Mouse (Mus musculus) kidney, adult 2 months (tissue): ENCODE results near the gene Il10rb. TPM values are rescaled to one million over a fixed set of nuclear protein-coding genes. Genes with fewer than 3 reads are reported as not detected.

Experiments used
- DNase-seq: peaks from one replicate; pipeline ENCODE4 v3.0.0; 2021
- H3K27ac ChIP-seq: fragments of 200-500 bp; 2 replicates; pipeline ENCODE4 v1.5.1; 2012; ENCODE audit warnings: low read depth, low read length, control low read depth, inconsistent platforms; ENCODE audit not compliant: insufficient read depth
- H3K27me3 ChIP-seq: fragments of 200-500 bp; replicated peaks from 2 replicates; pipeline ENCODE4 v1.6.1; 2012; ENCODE audit warnings: mild to moderate bottlenecking, moderate library complexity, low read length, inconsistent platforms; ENCODE audit not compliant: control insufficient read depth, insufficient read depth
- H3K36me3 ChIP-seq: fragments of 200-500 bp; 2 replicates; pipeline ENCODE4 v1.6.1; 2012; ENCODE audit warnings: mild to moderate bottlenecking, moderate library complexity, low read length, inconsistent platforms; ENCODE audit not compliant: control insufficient read depth, insufficient read depth
- H3K4me1 ChIP-seq: fragments of 200-500 bp; 2 replicates; pipeline ENCODE4 v1.6.1; 2011; ENCODE audit warnings: low read length; ENCODE audit not compliant: control insufficient read depth, insufficient read depth
- H3K4me3 ChIP-seq: fragments of 200-500 bp; 2 replicates; pipeline ENCODE4 v1.5.1; 2011; ENCODE audit warnings: mild to moderate bottlenecking, low read depth, low read length, control low read depth; ENCODE audit not compliant: insufficient read depth
- CTCF ChIP-seq: fragments of 200-500 bp; conservative IDR thresholded peaks from 2 replicates; pipeline ENCODE4 v1.5.1; 2011; ENCODE audit warnings: low read depth, mild to moderate bottlenecking, control low read depth, low read length, moderate library complexity, mixed read lengths; ENCODE audit not compliant: insufficient read depth, insufficient read length
- POLR2A ChIP-seq: fragments of 200-500 bp; IDR thresholded peaks from one replicate; pipeline ENCODE4 v1.6.1; 2011; ENCODE audit warnings: low read depth, low read length, control low read depth
- WGBS: fragments of 180-500 bp; shearing (Covaris S2); methylation state at CpG from one replicate; pipeline ENCODE4 v1.1.7; 2018; 5-methylcytosine and 5-hydroxymethylcytosine counted together
- polyA plus RNA-seq: library from polyadenylated mRNA; depleted of rRNA; stranded (reverse); fragments of >200 nt; gene quantifications from 2 replicates; pipeline ENCODE4 v1.2.3, GENCODE M21; 2012

Il10rb gene
- polyA plus RNA-seq, 1 experiment = 66.0 TPM

GRCm38 (mm10) chr16:91404187-91404586, 1.8 kb upstream of the Il10rb start:
- TF ChIP-seq POLR2A (no peak), CTCF (no peak)
- Histone ChIP-seq H3K4me1 (peaks cover 7% of the 10 kb centered on the region; the same call in 1 of the 2 replicates), H3K36me3 (no peaks in the 10 kb centered on the region), H3K27ac (no peak overlapping the region), H3K27me3 (no peaks in the 10 kb centered on the region), H3K4me3 (no peak overlapping the region)
- no peak for DNase-seq
- WGBS = 84% methylated on average over 8 of the region's 8 CpGs

- 51% methylated on average over 10 of the region's 10 CpGs for WGBS
- DNase-seq = no peak
- H3K27ac ChIP-seq = peak overlapping the region; percentile 10; the same call in 1 of the 2 replicates
- TF ChIP-seq POLR2A = no peak
- TF ChIP-seq CTCF = no peak
- no peaks in the 10 kb centered on the region for H3K36me3 ChIP-seq
- H3K4me1 ChIP-seq = peaks cover 7% of the 10 kb centered on the region; the same call in 1 of the 2 replicates
- H3K4me3 ChIP-seq = no peak overlapping the region
- H3K27me3 ChIP-seq = no peaks in the 10 kb centered on the region
Measured at GRCm38 (mm10) chr16:91404828-91405577, 961 bp upstream of the Il10rb start.

DNA sequence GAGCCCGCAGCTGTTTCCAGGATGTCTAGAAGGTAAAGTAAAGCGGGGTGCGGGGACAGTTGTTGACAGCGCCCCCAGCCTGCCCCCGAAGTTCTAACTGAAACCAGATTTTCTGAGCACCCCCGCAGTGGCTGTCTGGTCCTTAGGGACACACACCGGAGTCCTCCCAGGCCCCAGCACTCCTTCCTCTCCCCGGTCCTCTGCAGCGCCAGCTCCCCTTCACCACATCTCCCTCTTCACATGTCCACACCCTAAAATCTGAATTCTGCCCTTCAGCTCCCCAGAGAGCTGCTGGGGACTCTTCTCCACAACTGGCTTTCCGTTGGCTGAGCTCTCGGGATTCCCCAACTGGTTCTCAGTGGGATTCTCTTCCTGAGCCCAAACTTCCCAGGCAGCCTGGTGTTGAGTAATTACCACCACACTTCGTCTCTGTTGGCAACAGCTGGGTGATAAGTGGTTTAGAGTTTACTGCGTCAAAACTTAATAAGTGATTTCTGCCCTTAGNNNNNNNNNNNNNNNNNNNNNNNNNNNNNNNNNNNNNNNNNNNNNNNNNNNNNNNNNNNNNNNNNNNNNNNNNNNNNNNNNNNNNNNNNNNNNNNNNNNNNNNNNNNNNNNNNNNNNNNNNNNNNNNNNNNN, 739 bp downstream of the Il10rb start:
- TF ChIP-seq CTCF = no peak
- 4% methylated on average over 13 of the region's 13 CpGs for WGBS
- DNase-seq = peak; percentile 69
- H3K4me1 ChIP-seq = peaks cover 7% of the 10 kb centered on the region
- peak overlapping the region; percentile 70 for H3K27ac ChIP-seq
- H3K27me3 ChIP-seq = no peaks in the 10 kb centered on the region
- H3K4me3 ChIP-seq = peak overlapping the region; percentile 65
- no peaks in the 10 kb centered on the region for H3K36me3 ChIP-seq

DNA sequence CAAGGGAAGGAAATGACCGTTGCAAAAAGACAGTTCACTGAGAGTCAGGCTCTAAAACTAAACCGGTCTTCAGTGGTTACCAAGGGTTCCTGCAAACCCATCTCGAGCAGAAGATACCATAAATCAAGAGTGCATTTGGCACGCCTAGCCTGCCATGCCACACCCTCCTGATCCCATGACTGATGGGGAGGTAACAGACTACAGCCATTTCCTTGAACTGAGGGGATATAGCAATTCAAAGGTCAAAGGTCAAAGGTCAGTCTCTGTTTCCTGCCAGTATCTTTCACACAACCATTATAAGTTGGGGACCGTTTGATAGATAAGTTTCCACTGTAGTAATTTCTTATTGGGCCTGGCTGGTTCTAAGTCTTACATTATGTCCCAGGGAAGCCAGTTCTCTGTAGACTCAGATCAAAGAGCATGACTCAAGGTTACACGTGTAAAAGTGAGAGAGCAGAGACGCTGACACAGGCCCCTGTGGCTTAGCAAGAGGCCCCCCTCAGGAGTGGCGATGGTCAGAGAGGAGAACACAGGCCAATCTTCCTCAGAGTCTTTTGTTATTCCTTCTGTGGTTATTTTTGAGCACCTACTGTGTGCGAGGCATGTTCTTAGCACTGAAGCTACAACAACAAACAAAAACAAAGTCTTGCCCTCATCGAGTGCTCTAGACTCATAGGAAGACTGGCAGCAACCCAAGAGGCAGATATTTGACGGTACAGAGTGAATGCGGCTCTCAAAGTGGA, 7.3 kb downstream of the Il10rb start:
- H3K27ac ChIP-seq = peak overlapping the region; percentile 25
- no peaks in the 10 kb centered on the region; the same call in 1 of the 2 replicates for H3K36me3 ChIP-seq
- peaks cover 13% of the 10 kb centered on the region for H3K4me1 ChIP-seq
- no peak overlapping the region for H3K4me3 ChIP-seq
- WGBS = 32% methylated on average over 12 of the region's 12 CpGs
- peak; percentile 91 for DNase-seq
- H3K27me3 ChIP-seq = no peaks in the 10 kb centered on the region
- TF ChIP-seq POLR2A (no peak), CTCF (no peak)

- peak overlapping the region; percentile 37; the same call in 1 of the 2 replicates for H3K27ac ChIP-seq
- 51% methylated on average over 9 of the region's 9 CpGs for WGBS
Measured at GRCm38 (mm10) chr16:91415391-91416189, 9.6 kb downstream of the Il10rb start.

DNA sequence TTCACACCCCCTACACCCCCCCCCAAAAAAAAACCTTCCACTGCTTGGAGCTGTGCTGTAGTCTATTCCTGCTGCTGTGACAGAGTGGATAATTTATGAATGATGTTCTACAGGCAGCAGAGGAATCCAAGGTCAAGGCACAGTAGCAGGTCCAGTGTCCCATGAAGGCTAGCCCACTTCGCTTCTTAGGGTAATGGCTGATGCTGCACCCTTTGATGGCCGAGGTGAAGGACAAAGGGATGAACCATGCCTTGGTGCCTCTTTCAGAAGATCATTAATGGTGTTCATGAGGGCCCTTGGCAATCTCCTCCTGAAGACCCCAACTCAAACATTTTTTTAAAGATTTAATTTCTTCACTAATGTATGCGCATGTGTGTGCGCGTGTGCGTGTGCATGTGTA, 10.4 kb downstream of the Il10rb start:
- no peak for DNase-seq
- H3K4me3 ChIP-seq = no peak overlapping the region
- H3K36me3 ChIP-seq = peaks cover 3% of the 10 kb centered on the region
- no peak overlapping the region for H3K27ac ChIP-seq
- WGBS = 88% methylated on average over 6 of the region's 6 CpGs
- no peaks in the 10 kb centered on the region for H3K27me3 ChIP-seq
- H3K4me1 ChIP-seq = peaks cover 10% of the 10 kb centered on the region
- TF ChIP-seq CTCF (no peak), POLR2A (no peak)

More at GRCm38 (mm10) chr16:91415391-91416189, 9.6 kb downstream of the Il10rb start:
- DNase-seq = peak; percentile 52
- no peak for TF ChIP-seq CTCF
- TF ChIP-seq POLR2A = no peak
- Histone ChIP-seq H3K36me3 (peaks cover 3% of the 10 kb centered on the region), H3K27me3 (no peaks in the 10 kb centered on the region), H3K4me1 (peaks cover 10% of the 10 kb centered on the region), H3K4me3 (no peak overlapping the region)
